Mouse (Mus musculus) lung, postnatal 0 days (tissue): ENCODE results near the gene Hepacam. TPM values are rescaled to one million over a fixed set of nuclear protein-coding genes. Genes with fewer than 3 reads are reported as not detected.

Experiments
- ATAC-seq: fragments of 200-750 bp; cut with Nextera tagmentation; 2 replicates; pipeline ENCODE4 v1.8.0; 2017; ENCODE audit warnings: moderate library complexity
- DNase-seq: peaks from one replicate; pipeline ENCODE4 v3.0.0-alpha.2; 2016; ENCODE audit warnings: low spot score
- H3K27ac ChIP-seq: fragments of 300-500 bp; sonication (generic); 2 replicates; pipeline ENCODE4 v1.5.1; 2014; ENCODE audit warnings: antibody characterized with exemption, mild to moderate bottlenecking, low read length, mixed read lengths
- H3K27me3 ChIP-seq: fragments of 300-500 bp; sonication (generic); replicated peaks from 2 replicates; pipeline ENCODE4 v1.6.1; 2014; ENCODE audit warnings: low read length, mixed read lengths; ENCODE audit not compliant: insufficient read depth
- H3K36me3 ChIP-seq: fragments of 300-500 bp; sonication (generic); 2 replicates; pipeline ENCODE4 v1.6.1; 2014; ENCODE audit warnings: low read length, mixed read lengths; ENCODE audit not compliant: insufficient read depth
- H3K4me1 ChIP-seq: fragments of 300-500 bp; sonication (generic); 2 replicates; pipeline ENCODE4 v1.6.1; 2014; ENCODE audit warnings: antibody characterized with exemption, low read depth, low read length, mixed read lengths; ENCODE audit not compliant: insufficient read depth
- H3K4me2 ChIP-seq: fragments of 300-500 bp; sonication (generic); replicated peaks from 2 replicates; pipeline ENCODE4 v1.6.1; 2014; ENCODE audit warnings: low read depth, mild to moderate bottlenecking, low read length, moderate library complexity, mixed read lengths
- H3K4me3 ChIP-seq: fragments of 300-500 bp; sonication (generic); 2 replicates; pipeline ENCODE4 v1.5.1; 2014; ENCODE audit warnings: low read depth, low read length
- H3K9ac ChIP-seq: fragments of 300-500 bp; sonication (generic); replicated peaks from 2 replicates; pipeline ENCODE4 v1.6.1; 2014; ENCODE audit warnings: low read depth, mild to moderate bottlenecking
- H3K9me3 ChIP-seq: fragments of 300-500 bp; sonication (generic); 2 replicates; pipeline ENCODE4 v1.6.1; 2016; ENCODE audit warnings: low read length, mixed read lengths
- CTCF ChIP-seq: IDR thresholded peaks from 2 replicates; pipeline ENCODE4 v1.5.1; 2016; ENCODE audit warnings: antibody characterized with exemption, mild to moderate bottlenecking
- EP300 ChIP-seq: IDR thresholded peaks from 2 replicates; pipeline ENCODE4 v1.6.1; 2016; ENCODE audit warnings: antibody characterized with exemption, mild to moderate bottlenecking, control low read depth
- WGBS: fragments of 180-500 bp; shearing (Covaris S2); extraction: QIAGEN DNeasy Blood & Tissue Kit; methylation state at CpG from one replicate; pipeline ENCODE4 v1.1.7; 2014; 5-methylcytosine and 5-hydroxymethylcytosine counted together
- polyA plus RNA-seq: library from polyadenylated mRNA; unstranded; fragments of >200 nt; fragmentation: Nextera tagmentation; extraction: Ambion mirVana; gene quantifications from 2 replicates; pipeline ENCODE4 v1.2.1, GENCODE M21; 2015

Gene Hepacam
- 0.81 and 1.2 TPM in 2 replicates for polyA plus RNA-seq

- no peak within 1 kb of the TSS for H3K4me2 ChIP-seq
- H3K36me3 ChIP-seq = no peaks in the 10 kb centered on the region
- DNase-seq (no peak), ATAC-seq (no peak)
- TF ChIP-seq CTCF (no peak), EP300 (no peak)
- no peak within 1 kb of the TSS; the same call in 1 of the 2 replicates for H3K27ac ChIP-seq
- H3K27me3 ChIP-seq = no peaks in the 10 kb centered on the region
- WGBS = 76% methylated on average over 17 of the region's 17 CpGs
- no peaks in the 10 kb centered on the region for H3K9me3 ChIP-seq
- H3K4me1 ChIP-seq = peaks cover 5% of the 10 kb centered on the region; the same call in 1 of the 2 replicates
- no peak within 1 kb of the TSS for H3K9ac ChIP-seq
- H3K4me3 ChIP-seq = no peak within 1 kb of the TSS
These were observed at the start of gene Hepacam for GRCm38 (mm10) chr9:37367301-37368080. Hepacam (plus strand) TSS chr9:37367351.

- no peak for ATAC-seq
- H3K27me3 ChIP-seq = no peaks in the 10 kb centered on the region
- H3K4me1 ChIP-seq = no peaks in the 10 kb centered on the region
- WGBS = 31% methylated on average over 3 of the region's 3 CpGs
- no peaks in the 10 kb centered on the region for H3K36me3 ChIP-seq
- no peak overlapping the region for H3K9ac ChIP-seq
- no peak overlapping the region for H3K4me3 ChIP-seq
- peak; percentile 61 for DNase-seq
- H3K9me3 ChIP-seq = no peaks in the 10 kb centered on the region
- TF ChIP-seq CTCF = peak; percentile 77
- no peak for TF ChIP-seq EP300
- H3K4me2 ChIP-seq = no peak overlapping the region
- no peak overlapping the region for H3K27ac ChIP-seq
These were observed 37.7 kb upstream of the Hepacam start for GRCm38 (mm10) chr9:37329456-37329855.

- Histone ChIP-seq H3K4me3 (no peak overlapping the region), H3K9ac (no peak overlapping the region), H3K27me3 (no peaks in the 10 kb centered on the region), H3K36me3 (no peaks in the 10 kb centered on the region), H3K27ac (no peak overlapping the region), H3K4me2 (no peak overlapping the region), H3K4me1 (peaks cover 9% of the 10 kb centered on the region; the same call in 1 of the 2 replicates), H3K9me3 (no peaks in the 10 kb centered on the region)
- TF ChIP-seq EP300 (no peak), CTCF (no peak)
- DNase-seq = no peak
- WGBS = 72% methylated on average over 3 of the region's 3 CpGs
- no peak for ATAC-seq
These were observed 21.7 kb upstream of the Hepacam start for GRCm38 (mm10) chr9:37345406-37345805.

- ATAC-seq (no peak), DNase-seq (no peak)
- peak overlapping the region; percentile 81 for H3K4me3 ChIP-seq
- WGBS = 11% methylated on average over 12 of the region's 12 CpGs
- peak overlapping the region; percentile 87 for H3K4me2 ChIP-seq
- peaks cover 9% of the 10 kb centered on the region; the same call in 1 of the 2 replicates for H3K4me1 ChIP-seq
- no peaks in the 10 kb centered on the region for H3K36me3 ChIP-seq
- H3K9ac ChIP-seq = peak overlapping the region; percentile 81
- no peak for TF ChIP-seq EP300
- no peak for TF ChIP-seq CTCF
- no peaks in the 10 kb centered on the region for H3K27me3 ChIP-seq
- no peaks in the 10 kb centered on the region for H3K9me3 ChIP-seq
- peak overlapping the region; percentile 84 for H3K27ac ChIP-seq
These were observed 19.8 kb upstream of the Hepacam start for GRCm38 (mm10) chr9:37347184-37347987.

GRCm38 (mm10) chr9:37347988-37348642, 19.0 kb upstream of the Hepacam start, which contains the start of gene Ccdc15:
Ccdc15 (minus strand) TSS chr9:37348432.
- Histone ChIP-seq H3K4me3 (peak within 1 kb of the TSS; percentile 81), H3K27me3 (no peaks in the 10 kb centered on the region), H3K36me3 (no peaks in the 10 kb centered on the region), H3K4me1 (peaks cover 9% of the 10 kb centered on the region; the same call in 1 of the 2 replicates), H3K27ac (peak within 1 kb of the TSS; percentile 84), H3K4me2 (peak within 1 kb of the TSS; percentile 87), H3K9ac (peak within 1 kb of the TSS; percentile 81), H3K9me3 (no peaks in the 10 kb centered on the region)
- ATAC-seq = peak; percentile 100
- peak; percentile 98 for DNase-seq
- TF ChIP-seq EP300 = peak; percentile 69
- peak; percentile 13; the same call in 1 of the 2 replicates for TF ChIP-seq CTCF
- WGBS = 1% methylated on average over 41 of the region's 41 CpGs
